Mouse (Mus musculus): ENCODE data around the gene C1qtnf6.

DNA sequence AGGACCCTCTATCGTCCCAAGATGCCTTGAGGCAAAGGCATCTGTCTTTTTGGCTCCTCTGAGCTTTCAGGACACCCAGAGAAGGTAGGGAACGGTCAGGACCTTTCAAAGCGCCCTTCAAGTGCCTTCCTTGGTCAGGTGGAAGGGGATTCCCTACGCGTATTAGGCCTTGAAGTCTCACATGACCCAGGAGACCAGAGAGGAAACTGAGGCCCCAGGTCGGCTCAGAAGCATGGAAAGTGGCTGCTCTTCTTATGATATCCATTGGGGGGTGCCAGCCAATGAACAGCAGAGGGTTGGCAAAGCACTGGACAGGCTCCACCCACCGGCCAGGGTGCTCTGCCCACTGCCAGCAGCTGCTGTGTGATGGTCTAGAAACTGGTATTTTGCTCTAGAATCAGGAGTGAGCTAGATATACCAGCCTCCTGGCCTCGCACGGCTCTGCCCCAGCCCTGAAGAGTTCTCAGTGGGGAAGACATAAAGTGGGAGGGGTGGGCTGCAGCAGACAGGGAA is 36.4 kb upstream of the C1qtnf6 start:
- TF ChIP-seq EP300 (IDR thresholded peaks at IDR 0.05), result no peak
- no peak for TF ChIP-seq CTCF (IDR thresholded peaks at IDR 0.05)

Data from lung, postnatal 0 days (tissue).